Mouse (Mus musculus) olfactory bulb, adult 2 months (tissue): ENCODE measurements around the gene Slx1b. TPM values are rescaled to one million over a fixed set of nuclear protein-coding genes. Genes with fewer than 3 reads are reported as not detected.
A peak's percentile ranks its signal among the peaks of the same experiment; 100 is the strongest.
"Not testable (repeated sequence)": the region's sequence is repeated elsewhere in the genome, so short reads cannot be mapped to it uniquely, and the experiment has no call there.

Source experiments
- H3K27ac ChIP-seq: fragments of 200-500 bp; 2 replicates; pipeline ENCODE4 v1.5.1; 2012; ENCODE audit warnings: low read depth, low read length; ENCODE audit not compliant: insufficient read depth
- H3K4me1 ChIP-seq: fragments of 200-500 bp; 2 replicates; pipeline ENCODE4 v1.6.1; 2012; ENCODE audit warnings: low read length; ENCODE audit not compliant: control insufficient read depth, insufficient read depth
- H3K4me3 ChIP-seq: fragments of 200-500 bp; 2 replicates; pipeline ENCODE4 v1.5.1; 2012; ENCODE audit warnings: mild to moderate bottlenecking, low read depth, low read length, moderate library complexity; ENCODE audit not compliant: insufficient read depth
- CTCF ChIP-seq: fragments of 200-500 bp; IDR thresholded peaks from 2 replicates; pipeline ENCODE4 v1.5.1; 2012; ENCODE audit warnings: low read depth, mild to moderate bottlenecking, low read length, moderate library complexity; ENCODE audit not compliant: insufficient read depth
- POLR2A ChIP-seq: fragments of 200-500 bp; IDR thresholded peaks from 2 replicates; pipeline ENCODE4 v1.6.1; 2012; ENCODE audit warnings: mild to moderate bottlenecking, low read depth, low read length, moderate library complexity; ENCODE audit not compliant: insufficient read depth
- WGBS: fragments of 180-500 bp; shearing (Covaris S2); methylation state at CpG from one replicate; pipeline ENCODE4 v1.1.7; 2018; 5-methylcytosine and 5-hydroxymethylcytosine counted together
- polyA plus RNA-seq: library from polyadenylated mRNA; stranded (reverse); fragments of >200 nt; gene quantifications from 2 replicates; pipeline ENCODE4 v1.2.4, GENCODE M21; 2012; ENCODE audit warnings: low replicate concordance; ENCODE audit not compliant: missing spikeins, insufficient read depth, insufficient read length

The Slx1b gene
- polyA plus RNA-seq, 1 experiment = not detected

- no peak for TF ChIP-seq POLR2A
- no peak for TF ChIP-seq CTCF
- Histone ChIP-seq H3K4me3 (no peak overlapping the region), H3K4me1 (no peaks in the 10 kb centered on the region), H3K27ac (no peak overlapping the region)
- WGBS = 96% methylated on average over 2 of the region's 2 CpGs
Observed at GRCm38 (mm10) chr7:126650852-126651251, 44.7 kb downstream of the Slx1b start.

GRCm38 (mm10) chr7:126649231-126650051 lies 46.1 kb downstream of the Slx1b start, which contains the start of gene Sgf29:
Gene Sgf29, plus strand, starts transcription at chr7:126649309.
- WGBS = 1% methylated on average over 57 of the region's 57 CpGs
- Histone ChIP-seq H3K4me3 (peak within 1 kb of the TSS; percentile 74), H3K27ac (peak within 1 kb of the TSS; percentile 88), H3K4me1 (no peaks in the 10 kb centered on the region)
- peak; percentile 100 for TF ChIP-seq POLR2A
- no peak for TF ChIP-seq CTCF

- TF ChIP-seq CTCF (no peak), POLR2A (no peak)
- no peaks in the 10 kb centered on the region for H3K4me1 ChIP-seq
- no peak overlapping the region for H3K27ac ChIP-seq
- 74% methylated on average over 4 of the region's 4 CpGs for WGBS
- no peak overlapping the region for H3K4me3 ChIP-seq
Observed at GRCm38 (mm10) chr7:126648486-126648885, 47.1 kb downstream of the Slx1b start.

GRCm38 (mm10) chr7:126645708-126646107 lies 49.9 kb downstream of the Slx1b start:
- Histone ChIP-seq H3K27ac (no peak overlapping the region), H3K4me1 (no peaks in the 10 kb centered on the region), H3K4me3 (no peak overlapping the region)
- TF ChIP-seq POLR2A (no peak), CTCF (no peak)
- 71% methylated on average over 5 of the region's 5 CpGs for WGBS

GRCm38 (mm10) chr7:126644914-126645313 lies 50.7 kb downstream of the Slx1b start:
- no peak overlapping the region for H3K27ac ChIP-seq
- no peaks in the 10 kb centered on the region for H3K4me1 ChIP-seq
- H3K4me3 ChIP-seq = no peak overlapping the region
- TF ChIP-seq CTCF = no peak
- no peak for TF ChIP-seq POLR2A

GRCm38 (mm10) chr7:126644345-126644744 lies 51.2 kb downstream of the Slx1b start:
- Histone ChIP-seq H3K4me1 (no peaks in the 10 kb centered on the region), H3K4me3 (no peak overlapping the region), H3K27ac (no peak overlapping the region)
- WGBS = 81% methylated on average over 3 of the region's 3 CpGs
- TF ChIP-seq POLR2A (no peak), CTCF (no peak)

GRCm38 (mm10) chr7:126643244-126643617 lies 52.4 kb downstream of the Slx1b start:
- not testable (repeated sequence) for H3K27ac ChIP-seq, H3K4me3 ChIP-seq, H3K4me1 ChIP-seq
- WGBS = 29% methylated on average over 3 of the region's 3 CpGs

- WGBS = 68% methylated on average over 5 of the region's 5 CpGs
- H3K4me3 ChIP-seq = no peak overlapping the region
- H3K4me1 ChIP-seq = no peaks in the 10 kb centered on the region
- no peak overlapping the region for H3K27ac ChIP-seq
- TF ChIP-seq CTCF (no peak), POLR2A (no peak)
Observed at GRCm38 (mm10) chr7:126642545-126643243, 52.9 kb downstream of the Slx1b start.

Other genes starting within 250 kb of the Slx1b start
- not detected in 2 replicates for gene Atp2a1, start 232.7 kb downstream of the Slx1b start, polyA plus RNA-seq
- not detected in 2 replicates for gene Sh2b1, start 220.4 kb downstream of the Slx1b start, polyA plus RNA-seq
- not detected in 2 replicates for gene Tufm, start 208.4 kb downstream of the Slx1b start, polyA plus RNA-seq
- 471 TPM in 1 of 2 replicates, not detected in the other for gene Atxn2l, start 192.3 kb downstream of the Slx1b start, polyA plus RNA-seq
- 330 TPM in 1 of 2 replicates, not detected in the other for gene Eif3c, start 129.4 kb downstream of the Slx1b start, polyA plus RNA-seq
- gene Apobr, start 110.8 kb downstream of the Slx1b start, polyA plus RNA-seq = not detected in 2 replicates
- gene Cln3, start 110.0 kb downstream of the Slx1b start, polyA plus RNA-seq = not detected in 2 replicates
- not detected in 2 replicates for gene Il27, start 100.8 kb downstream of the Slx1b start, polyA plus RNA-seq
- gene Nupr1, start 64.9 kb downstream of the Slx1b start, polyA plus RNA-seq = not detected in 2 replicates
- gene Sgf29, start 46.5 kb downstream of the Slx1b start, polyA plus RNA-seq = not detected in 2 replicates
- gene Sult1a1, start 19.4 kb downstream of the Slx1b start, polyA plus RNA-seq = not detected in 2 replicates
- gene Bola2, start 383 bp downstream of the Slx1b start, polyA plus RNA-seq = not detected in 2 replicates
- 309 and 598 TPM in 2 replicates for gene Coro1a, start 12.0 kb upstream of the Slx1b start, polyA plus RNA-seq
- gene Mapk3, start 63.8 kb upstream of the Slx1b start, polyA plus RNA-seq = 208 and 343 TPM in 2 replicates
- gene Gdpd3, start 70.5 kb upstream of the Slx1b start, polyA plus RNA-seq = not detected in 2 replicates
- not detected in 2 replicates for gene Ypel3, start 81.2 kb upstream of the Slx1b start, polyA plus RNA-seq
- not detected in 2 replicates for gene Tbx6, start 85.7 kb upstream of the Slx1b start, polyA plus RNA-seq
- not detected in 2 replicates for gene Ppp4c, start 96.7 kb upstream of the Slx1b start, polyA plus RNA-seq
- not detected in 2 replicates for gene Fam57b, start 101.9 kb upstream of the Slx1b start, polyA plus RNA-seq
- gene 4930451I11Rik, start 135.9 kb upstream of the Slx1b start, polyA plus RNA-seq = not detected in 2 replicates
- gene Doc2a, start 151.6 kb upstream of the Slx1b start, polyA plus RNA-seq = not detected in 2 replicates
- not detected in 2 replicates for gene Hirip3, start 166.2 kb upstream of the Slx1b start, polyA plus RNA-seq
- not detected in 2 replicates for gene Ino80e, start 166.6 kb upstream of the Slx1b start, polyA plus RNA-seq
- gene Taok2, start 188.9 kb upstream of the Slx1b start, polyA plus RNA-seq = not detected in 2 replicates
- not detected in 2 replicates for gene Tmem219, start 227.1 kb upstream of the Slx1b start, polyA plus RNA-seq
- not detected in 2 replicates for gene Kctd13, start 233.1 kb upstream of the Slx1b start, polyA plus RNA-seq